Mouse (Mus musculus) common myeloid progenitor, adult 5-6 weeks (primary cell): ENCODE results near the gene Sec22a. TPM values are rescaled to one million over a fixed set of nuclear protein-coding genes. Genes with fewer than 3 reads are reported as not detected.

ENCODE experiments used
- ATAC-seq: replicated peaks from 2 replicates; pipeline ENCODE4 v1.8.0; 2016; ENCODE audit warnings: low read depth, mild to moderate bottlenecking, moderate TSS enrichment, inconsistent platforms; ENCODE audit not compliant: poor library complexity, severe bottlenecking
- total RNA-seq: library from RNA; stranded (forward); fragments of 200-1000, 187-1606 nt; gene quantifications from 2 replicates; pipeline ENCODE4 v1.2.3, GENCODE M21; 2017

Sec22a gene
- total RNA-seq, 1 experiment from 2014 or later: 8.4 TPM

DNA sequence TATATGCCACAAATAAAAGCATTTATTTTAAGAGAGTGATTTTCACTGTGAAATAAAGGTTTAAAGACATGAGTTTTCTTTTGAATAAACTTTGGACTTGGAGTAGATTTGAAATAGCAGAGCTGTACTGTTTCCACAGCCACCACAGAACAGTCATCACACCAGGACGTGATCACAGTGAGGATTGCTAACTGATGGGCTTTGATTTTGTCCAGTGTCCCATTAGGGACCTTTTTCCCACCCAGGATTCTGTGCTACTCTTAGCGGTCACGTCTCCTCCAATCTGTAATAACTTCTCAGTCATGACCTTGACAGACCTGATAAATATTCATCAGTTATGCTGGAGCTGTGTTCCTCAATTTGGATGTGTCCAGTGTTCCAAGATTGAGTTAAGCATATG, 48.2 kb downstream of the Sec22a start:
- no peak for ATAC-seq

DNA sequence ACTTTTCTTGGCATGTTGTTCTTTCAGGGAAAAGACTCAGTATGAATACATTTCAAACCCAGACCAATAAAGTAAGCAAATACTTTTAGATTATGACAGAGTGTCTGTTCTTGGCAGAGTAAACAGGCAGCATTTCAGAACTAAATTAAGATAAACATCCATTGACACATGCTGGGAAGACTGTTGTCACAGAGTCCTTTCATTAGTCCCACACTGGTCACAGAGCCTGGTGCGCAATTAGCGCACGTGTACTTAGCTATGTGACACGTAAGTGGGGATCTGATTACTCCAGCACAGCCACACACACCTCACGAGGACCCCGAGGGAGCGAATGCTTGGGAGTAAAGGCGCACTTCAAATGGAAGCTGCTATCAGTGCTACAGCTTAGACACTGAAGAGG, 52.1 kb downstream of the Sec22a start:
- ATAC-seq: no peak

DNA sequence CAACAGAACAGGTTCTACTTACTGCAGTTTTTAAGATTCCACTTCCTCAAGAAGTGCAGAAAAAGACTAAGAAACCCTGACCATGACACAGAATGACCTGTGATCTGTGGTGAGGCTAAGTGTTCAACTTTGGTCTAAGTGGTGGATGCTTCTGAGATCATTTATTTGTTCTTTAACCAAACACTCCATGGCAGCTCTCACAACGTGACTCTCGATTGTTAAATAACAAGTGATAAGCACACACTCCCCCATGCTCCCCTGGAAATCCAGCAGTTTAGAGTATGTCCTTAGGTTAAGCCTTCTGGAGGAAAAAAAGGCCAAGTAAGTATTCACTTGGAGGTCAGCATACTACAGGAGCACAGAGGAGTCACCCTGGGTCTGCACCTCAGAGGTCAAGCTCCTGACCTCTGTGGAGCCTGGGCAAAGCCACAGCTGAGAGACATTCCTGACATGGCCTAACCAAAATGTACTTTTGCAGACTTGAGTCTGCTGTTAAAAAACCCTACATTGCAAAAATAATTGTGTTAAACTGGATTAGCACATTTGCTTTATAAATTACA, 53.1 kb downstream of the Sec22a start:
- no peak for ATAC-seq

DNA sequence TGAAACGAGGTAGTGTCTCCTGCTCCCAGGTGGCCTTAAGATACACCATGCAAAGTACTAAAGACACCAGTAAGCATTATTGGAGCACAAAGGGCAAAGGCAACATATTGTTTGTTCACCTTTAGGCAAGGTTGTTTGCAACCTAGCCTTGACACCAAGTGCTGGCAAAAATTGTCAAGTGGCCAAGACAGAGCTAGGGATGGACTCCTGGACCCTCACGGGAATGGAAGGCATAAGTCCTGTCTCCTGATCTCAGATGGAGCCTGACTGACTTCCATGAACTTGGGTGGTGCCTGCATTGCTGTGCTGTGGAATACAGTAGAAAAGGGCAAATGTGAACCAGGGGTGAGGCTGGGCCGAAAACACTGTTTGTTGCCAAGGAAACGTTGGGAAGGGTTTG, 54.1 kb downstream of the Sec22a start:
- ATAC-seq: no peak

DNA sequence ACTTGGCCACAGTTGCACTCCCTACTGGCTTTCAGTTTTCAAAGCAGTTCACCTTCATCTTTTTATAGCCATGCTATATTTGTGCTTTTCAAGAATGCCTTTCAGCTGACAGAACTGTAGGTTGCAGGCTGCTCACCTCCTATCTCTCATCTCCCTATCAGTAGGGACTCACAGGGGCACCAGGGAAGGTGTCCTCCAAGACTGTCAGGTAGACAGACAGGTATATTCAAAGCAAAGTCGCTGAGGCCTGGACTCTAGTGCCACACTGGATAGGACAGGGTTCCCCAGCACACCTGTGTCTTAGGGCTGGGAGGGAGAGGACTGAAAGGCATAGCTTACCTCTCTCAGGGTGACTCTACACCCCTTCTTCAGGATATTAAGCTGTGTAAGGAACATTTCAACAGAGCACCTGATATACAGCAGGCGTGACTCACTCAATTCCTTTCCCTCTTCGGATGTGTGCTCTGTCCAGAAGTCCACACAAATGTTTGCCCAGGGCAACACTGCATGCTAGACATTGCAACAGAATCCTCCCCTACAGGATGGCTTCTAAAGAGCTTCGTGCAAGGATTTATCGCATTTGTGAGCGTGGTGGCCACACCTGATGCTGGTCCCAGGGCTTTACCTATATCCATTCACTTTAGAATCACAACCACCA, 55.1 kb downstream of the Sec22a start:
- ATAC-seq: no peak

DNA sequence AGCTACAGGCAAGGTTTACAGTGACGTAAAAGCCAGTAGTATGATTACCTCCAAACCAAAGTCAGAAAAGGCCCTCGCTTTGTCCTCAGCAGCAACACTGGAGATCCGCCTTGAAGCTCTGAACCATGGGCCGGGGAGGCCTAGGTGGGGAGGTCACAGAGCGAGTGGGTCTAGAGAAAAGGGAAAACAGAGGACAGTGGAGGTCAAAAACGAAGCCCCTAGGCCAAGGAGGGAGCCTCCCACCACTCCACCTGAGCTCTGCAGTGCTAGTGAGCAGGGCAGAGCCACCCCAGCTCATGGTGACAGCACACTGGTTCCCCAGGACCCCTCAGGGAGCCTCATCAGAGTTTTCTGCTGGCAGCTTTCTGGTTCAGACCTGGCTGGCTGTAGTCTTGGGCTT, 55.7 kb downstream of the Sec22a start:
- ATAC-seq: no peak

DNA sequence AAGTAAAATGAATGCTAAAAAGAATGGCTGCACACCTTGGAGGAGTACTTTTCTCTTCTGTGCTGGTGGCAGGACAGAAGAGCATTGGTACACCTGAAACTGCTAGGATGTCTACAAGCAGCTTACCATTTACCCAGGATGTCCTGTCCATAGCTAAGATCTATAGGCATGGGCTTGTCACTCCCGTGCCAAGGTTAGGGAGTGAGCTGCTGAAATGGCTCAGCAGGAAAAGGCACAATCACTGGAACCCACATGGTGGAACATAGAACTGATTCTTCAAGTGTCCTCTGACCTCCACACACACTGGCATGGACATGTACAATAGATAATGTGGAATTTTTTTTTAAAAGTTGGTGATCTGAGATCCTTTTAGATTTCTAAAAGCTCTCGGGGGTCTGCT, 56.4 kb downstream of the Sec22a start:
- no peak for ATAC-seq

DNA sequence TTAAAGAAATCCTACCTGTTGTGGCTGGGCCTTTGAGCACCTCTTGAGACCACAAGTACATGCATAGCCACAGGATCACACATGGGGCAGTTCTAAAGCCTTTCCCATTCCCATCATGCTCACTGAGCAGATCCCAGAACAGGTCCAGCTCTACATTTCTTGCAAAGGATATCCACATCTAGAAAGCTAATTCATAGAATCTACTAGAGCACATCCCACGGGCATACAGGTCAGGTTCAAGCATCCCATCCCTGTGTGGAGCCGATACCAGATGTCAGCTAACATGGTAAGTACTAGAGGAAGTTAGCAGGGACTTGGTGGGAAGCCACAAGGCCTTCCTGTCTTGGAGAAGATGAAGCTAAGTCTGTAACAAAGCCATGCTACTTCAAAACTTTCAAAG, 57.1 kb downstream of the Sec22a start:
- ATAC-seq: no peak

DNA sequence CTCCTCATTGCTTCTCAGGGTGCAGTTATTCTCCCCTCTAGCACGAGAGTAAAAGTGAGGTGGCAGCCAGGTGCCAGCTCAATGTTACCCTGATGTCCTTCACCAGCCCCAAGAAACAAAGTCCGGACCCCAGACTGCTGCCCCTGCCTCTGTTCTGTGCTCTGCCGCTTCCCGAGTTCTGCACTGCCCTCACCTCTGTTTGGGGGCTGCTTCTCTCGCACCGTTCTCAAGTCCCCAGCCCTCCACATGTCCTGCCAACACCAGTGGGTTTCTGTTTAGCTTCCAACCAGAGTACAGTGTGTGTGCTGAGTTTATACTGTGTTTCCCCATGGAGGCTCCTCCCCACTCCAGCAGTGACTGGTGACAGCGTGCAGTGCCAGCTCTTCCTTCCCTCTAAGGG, 58.5 kb downstream of the Sec22a start:
- no peak for ATAC-seq

DNA sequence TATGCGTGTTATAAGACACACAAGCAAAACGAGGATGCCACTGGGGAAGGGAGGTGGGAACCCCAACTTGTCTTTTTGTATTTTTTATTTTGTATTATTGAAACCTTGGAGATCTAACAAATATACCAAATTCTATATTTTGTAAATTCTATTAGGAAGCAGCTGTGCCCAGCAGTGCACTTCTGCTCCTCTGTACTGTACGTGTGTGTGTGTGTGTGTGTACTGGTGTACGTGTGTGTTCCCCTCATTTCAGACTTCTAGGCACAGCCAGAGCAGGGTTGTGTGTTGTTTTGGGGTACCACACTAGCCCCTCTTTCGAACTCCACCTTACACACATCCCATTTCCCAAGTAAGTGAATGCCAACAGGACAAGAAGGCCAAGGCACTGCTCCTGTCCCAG, 59.3 kb downstream of the Sec22a start:
- ATAC-seq: no peak

DNA sequence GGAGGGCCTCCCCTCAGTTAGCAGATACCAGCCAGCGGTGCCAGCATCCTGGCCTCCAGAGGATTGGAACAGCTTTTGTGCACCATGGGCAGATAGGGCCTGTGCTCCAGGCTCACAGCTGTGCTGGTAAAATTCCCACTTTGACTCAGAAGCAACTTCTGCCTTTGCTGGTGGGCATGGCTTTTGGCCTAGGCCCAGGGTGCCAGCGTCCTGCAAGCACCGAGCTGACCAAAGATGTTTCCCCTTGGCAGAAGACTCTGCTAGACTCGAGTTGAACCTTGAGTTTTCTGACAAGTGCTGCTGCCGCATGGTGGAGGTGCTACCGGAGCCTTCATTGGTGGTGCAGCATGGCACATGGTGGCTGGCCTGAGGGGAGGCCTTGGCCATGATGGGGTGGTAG, 60.0 kb downstream of the Sec22a start:
- no peak for ATAC-seq

DNA sequence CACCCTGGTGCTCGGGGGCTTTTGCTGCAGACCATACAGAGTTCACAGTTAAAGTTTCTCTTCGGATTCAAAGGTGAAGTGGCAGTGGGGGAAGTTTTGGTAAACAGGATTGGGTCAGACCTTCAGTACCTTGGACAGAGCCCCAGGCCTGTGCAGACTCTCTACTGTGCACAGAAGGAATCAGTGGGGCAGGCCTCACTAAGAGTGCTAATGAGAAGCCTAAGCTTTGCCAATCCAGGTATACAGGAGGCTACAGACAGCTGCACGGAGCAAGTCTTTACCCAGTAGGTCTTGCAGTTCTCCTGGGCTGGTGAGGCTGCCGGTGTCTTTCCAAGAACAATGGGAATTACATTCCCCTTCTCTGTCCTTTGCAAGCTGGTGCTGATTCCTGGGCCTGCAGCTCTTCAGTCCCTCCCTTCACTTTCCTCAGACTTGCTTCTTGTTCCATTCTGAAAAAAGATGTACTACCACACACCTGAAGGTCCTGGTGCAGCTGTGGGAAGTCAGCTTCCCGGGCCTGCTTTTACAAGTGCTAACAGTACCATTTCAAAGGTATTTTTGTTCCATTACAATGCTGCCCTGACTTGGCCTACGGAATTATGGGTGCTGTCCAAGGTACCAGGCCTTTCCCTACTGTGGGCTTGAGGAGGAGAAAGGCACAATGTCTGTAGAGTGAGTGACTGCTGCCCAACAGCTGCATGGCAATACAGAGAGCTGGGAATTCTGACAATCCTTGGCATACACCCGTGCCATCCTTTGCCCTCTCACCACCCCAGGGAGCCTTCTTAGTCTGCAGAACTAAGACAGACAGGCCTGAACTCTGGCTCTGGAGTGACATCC, 61.1 kb downstream of the Sec22a start:
- peak; percentile 56; the same call in 1 of the 2 replicates for ATAC-seq

DNA sequence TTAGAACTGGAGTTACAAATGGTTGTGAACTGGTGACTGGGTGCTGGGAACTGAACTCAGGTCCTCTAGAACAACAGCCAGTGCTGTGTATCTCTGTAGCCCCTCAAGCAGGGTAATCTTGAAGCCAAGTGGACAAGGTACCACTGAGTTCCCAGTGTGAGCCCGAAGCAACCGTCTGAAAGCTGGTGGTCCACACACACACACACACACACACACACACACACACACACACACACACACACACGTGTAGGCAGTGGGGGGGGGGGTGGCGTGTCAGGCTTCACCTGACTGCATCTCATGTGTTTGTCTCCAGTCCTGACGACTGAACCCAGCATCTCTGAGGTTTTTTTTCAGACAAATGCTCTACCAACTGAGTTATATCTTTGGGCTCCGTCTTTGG, 63.6 kb downstream of the Sec22a start:
- no peak for ATAC-seq

DNA sequence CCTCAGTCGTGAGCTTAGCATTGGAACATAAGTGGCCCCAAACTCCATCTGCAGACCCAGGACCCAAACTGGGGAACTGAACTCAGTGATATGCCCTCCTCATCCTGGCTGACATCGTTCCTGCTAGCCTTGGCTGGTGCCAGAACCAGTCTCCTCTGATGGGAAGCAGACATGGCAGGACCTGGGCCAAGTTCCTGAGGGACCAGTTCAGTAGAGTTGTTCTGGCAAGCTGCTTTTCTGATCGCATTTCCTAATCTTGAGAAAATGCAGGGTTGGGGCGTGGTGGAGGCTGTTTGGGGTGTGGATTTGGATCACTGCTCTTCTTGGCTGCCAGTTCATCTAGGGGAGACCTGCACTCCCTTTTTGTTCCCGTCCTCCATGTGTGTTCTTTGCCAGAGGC, 65.9 kb downstream of the Sec22a start:
- no peak for ATAC-seq

DNA sequence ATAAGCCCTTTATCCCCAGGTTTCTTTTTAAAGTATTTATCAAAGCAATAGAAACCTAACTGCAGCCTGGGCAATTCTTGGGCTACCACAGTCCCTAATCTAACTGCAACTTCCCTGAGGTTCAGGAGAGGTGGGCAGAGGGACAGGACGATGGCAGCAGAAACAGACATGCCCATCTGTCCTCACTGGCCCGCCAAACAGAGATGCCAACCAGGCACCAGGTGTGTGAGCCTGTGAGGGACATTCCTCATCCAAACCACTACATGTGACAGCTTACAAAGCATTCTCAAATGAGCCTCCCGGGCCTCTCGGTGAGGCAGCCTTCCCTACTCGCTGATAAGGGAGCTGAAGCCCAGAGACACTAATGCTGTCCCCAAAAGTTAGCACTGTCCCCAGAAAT, 76.5 kb downstream of the Sec22a start:
- ATAC-seq: no peak

DNA sequence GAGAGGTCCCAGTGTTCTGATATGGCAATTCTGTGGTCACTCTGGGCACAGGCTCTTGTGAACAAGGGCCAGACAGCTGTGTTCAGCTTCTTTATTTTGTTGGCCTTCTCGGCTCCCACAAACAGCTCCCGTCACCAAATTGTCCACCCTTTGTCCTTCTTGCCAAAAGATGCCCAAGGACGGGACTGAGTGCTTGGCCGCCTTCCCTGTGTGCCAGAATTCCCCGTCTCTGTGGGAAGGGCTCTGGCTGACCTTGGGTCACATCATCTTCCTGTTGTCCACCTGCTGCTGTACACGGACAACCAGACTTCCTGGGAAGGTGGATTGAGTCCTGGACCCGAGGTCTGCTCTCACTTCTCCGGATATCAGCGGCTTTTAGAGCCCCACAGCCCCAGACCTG, 77.9 kb downstream of the Sec22a start:
- no peak for ATAC-seq

DNA sequence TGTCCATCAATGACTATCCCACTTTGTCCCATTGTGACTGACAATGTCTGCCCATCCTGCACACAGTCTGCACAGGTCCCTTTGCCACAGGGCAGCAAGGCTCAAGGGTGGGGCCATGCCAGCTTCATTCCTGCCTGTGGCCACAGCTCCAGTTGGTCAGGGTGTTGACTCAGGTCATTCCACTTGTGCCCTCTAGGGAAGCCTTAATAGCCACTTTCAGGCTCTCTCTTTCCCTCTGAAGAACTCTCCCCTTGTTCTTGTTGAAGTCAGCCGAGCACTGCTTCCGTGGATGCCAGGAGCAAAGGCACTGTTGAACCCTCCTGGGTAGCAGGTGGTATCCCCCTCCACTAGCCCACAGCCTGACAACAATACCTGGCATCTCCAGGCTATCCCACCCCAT, 81.3 kb downstream of the Sec22a start:
- ATAC-seq: no peak

DNA sequence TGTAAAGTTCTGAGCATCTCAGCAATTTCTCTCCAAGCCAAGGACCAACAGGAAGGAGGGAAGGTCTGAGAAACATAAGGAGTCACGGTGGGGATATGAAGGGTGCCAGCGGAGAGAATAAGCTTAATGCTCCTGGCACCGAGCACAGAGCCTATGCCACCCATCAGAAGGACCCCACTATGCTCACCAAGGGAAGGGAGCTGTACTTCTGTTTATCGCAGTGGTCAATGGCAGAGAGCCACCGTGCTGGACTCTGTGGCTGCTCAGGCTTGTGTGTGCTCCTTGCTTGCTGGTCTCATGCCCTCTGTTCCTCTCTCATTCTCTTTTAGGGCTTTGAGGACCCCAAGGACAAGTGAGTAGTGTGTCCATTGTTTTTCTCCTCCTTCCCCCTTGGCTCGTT, 85.6 kb downstream of the Sec22a start:
- ATAC-seq: no peak

DNA sequence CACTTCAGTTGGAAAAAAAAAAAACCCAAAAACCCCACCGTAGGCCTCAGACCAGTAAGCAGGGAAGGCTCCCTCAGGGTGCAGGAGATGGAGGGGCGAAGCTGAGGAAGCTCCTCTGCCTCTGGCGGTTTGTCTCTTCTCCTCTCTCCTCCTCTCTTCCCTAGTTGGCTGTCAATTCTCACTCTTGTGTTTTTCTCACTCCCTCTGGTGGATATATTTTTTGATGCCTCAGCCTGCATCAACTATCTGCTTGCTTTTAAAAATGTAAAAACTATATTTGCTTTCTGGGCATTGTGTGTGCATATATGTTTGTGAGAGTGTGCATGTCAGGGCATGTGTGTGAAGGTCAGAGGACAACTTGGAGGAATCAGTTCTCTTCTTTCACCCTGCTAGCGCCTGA, 91.3 kb downstream of the Sec22a start:
- no peak for ATAC-seq

DNA sequence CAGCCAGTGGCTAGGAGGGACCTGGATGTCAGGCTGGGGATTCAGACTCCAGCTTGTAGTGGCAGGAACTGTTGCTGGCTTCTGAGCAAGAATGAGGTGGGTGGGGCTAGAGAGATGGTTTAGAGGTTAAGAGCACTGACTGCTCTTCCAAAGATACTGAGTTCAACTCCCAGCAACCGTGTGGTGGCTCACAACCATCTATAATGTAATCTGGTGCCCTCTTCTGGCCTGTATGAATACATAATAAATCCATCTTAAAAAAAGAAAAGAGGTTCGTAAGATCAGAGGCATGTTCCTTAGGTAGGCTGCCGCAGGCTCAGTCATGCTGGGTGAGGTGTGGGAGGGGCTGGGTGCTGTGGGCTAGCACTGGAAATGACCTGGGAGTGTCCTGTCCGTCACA, 92.1 kb downstream of the Sec22a start:
- no peak for ATAC-seq

DNA sequence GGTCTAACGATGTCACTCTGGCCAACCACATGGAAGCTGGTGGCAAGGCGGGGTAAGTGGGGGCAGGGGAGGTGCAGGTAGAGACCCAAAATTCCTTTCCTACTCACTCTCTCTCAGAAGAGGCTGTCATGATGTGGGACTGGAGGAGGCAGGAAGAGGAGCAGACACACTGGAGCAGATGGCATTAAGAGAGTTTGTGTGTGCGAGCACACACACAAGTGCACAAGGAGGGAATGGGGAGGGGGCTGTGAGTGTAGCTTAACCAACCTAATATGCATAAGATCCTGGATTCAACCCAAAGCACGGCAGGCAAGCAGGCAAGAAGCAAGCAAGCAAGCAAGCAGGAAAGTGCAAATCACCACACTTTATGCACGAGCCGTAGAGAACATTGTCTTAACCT, 92.8 kb downstream of the Sec22a start:
- no peak for ATAC-seq
